Mouse (Mus musculus) embryo, embryonic 11 days (tissue): ENCODE measurements around the gene Slc24a3.

Experiments
- DNase-seq: peaks from one replicate; pipeline ENCODE4 v3.0.0-alpha.2; 2015

The Slc24a3 gene

DNA sequence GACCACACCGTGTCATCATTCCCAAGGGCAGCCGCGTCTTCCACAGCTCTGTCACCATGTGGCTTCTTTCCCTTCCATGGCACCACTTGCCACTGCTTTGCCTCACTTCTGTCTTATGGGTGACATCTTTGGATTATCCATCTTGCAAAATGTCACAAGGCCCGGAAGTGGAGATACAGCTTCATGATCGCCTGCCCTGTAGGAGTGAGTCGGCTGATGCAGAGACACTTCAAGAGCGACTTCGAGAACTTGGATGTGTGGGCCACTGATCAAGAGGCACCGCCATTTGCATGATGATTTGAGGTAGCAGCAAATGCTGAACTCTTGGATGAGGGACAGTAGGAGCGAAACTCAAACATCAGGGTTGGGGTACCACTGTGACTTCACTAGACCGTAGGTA is 46.0 kb downstream of the Slc24a3 start:
- no peak for DNase-seq

DNA sequence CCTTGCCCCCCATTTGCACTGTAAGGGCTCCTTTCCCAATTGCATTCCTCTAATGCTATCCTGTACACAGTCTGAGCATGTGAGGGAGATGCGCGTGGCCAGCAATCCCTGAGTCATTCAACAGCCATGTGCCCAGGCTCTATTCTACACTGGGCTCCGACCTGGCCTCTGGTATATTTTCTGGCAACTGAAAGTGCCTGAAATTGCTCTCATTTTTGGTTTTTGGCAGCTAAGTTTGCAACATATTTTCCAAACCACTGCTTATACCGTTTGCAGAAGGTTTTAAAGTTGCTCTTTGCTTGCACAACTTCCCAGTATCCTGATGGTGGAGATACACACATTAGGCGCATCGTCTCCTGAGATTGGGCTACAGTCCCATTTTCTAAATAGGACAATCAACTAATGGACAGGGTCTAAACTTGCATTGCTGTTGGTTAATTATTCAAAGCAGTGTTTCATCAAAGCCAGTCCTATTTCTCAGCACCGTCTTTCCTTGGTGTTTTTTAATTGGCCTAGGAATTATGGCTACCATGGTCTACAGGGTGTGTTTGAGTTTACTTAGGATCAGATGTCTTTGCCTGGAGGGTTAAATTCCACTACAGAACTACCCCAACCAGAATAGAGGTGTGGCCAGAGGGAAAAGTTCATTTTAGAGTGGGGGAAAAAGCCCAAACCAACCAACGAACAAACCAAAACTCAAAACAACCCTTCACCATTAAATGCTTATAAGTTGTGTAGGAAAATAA is 46.7 kb downstream of the Slc24a3 start:
- DNase-seq = no peak

DNA sequence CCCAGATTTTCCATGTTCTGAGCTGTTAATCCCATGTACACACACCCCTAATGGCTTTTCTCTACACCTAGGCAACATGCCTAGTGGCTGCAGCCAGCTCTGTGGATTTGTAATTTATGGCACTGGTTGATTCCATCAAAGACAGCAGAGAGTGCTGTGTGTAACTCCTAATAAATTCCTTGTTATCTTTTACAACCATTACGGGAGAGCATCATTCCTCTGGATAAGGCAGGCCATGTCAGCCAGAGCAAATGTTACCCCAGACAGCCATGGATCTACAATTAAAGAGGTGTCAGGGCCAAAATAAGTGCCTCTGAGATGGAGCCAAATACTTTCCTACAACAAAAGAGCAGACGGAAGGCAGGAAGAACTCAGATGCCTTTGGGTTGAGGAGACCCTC is 49.0 kb downstream of the Slc24a3 start:
- no peak for DNase-seq

DNA sequence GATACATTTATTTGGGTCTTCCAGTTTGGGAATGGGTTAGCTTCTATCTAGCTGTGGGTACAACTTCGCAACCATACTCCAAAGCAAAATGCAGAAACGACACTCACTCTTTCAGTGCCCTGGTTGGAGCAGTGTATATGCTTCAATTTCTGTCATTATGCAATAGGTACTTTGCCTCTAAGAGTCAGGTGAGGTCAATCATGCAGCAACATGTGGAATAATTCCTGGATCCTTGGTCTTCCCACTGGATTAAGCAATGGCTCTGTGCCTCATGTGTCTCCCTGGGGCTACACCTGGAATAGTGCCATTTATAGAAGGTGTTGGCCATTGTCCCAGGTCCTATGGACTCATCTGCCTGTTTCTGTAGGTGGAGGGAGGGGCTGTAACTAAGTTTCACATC is 49.9 kb downstream of the Slc24a3 start:
- DNase-seq = no peak

DNA sequence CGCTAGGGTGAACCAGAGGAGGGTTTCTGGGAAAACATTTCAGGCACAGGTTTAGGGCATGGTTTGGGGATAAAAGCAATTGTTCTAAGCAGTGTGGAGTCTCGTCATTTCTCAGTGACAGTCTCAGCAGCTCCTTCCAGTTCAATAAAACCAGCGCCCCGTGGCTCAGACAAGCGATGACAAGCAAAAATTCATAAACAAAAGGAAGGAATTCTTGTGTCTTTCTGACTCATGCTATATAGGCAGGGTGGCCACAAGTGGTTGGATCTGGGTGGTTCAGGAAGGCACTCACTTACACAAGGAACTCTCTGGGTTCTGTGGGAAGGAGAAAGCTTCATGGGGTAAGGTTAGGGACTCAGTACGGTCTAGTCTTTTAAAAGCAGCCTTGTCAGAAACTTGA is 51.7 kb downstream of the Slc24a3 start:
- DNase-seq = no peak

DNA sequence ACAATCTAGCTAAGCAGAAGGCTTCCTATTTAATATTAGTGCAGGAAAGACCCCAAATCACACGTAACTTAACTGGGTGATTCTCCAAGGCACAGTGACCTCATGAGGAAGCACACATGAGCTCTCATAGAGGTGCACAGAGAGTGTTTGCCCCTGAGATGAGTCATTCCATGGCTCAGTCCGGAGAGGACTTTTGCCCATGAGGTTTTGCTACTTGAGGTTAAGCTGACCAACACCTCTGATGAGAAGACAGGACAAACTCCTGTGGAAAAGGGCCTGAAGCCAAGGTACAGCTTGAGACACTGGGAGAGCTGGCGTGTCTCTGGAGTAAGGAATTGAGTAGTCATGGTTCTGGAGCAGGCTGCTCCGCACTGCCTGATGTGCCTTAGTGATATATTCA is 56.1 kb downstream of the Slc24a3 start:
- no peak for DNase-seq

DNA sequence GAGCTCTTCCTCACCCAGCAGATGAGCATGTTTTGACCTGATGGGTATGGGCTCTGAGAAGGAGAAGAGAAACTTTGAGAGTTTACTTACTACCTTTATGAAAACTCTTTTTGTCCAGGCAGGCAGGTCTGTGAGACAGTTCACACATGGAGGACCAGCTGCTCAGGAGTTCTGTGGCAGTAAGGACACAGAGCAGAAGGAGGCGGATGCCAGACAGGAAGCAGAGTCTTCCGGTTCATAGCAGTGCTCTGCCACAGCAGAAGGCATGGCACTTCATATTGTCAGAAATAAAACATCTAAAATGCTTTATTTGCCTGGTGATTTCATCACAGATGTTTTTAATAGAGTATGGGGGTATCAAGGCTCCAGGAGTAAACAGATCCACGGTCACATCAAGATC is 58.1 kb downstream of the Slc24a3 start:
- DNase-seq = no peak

DNA sequence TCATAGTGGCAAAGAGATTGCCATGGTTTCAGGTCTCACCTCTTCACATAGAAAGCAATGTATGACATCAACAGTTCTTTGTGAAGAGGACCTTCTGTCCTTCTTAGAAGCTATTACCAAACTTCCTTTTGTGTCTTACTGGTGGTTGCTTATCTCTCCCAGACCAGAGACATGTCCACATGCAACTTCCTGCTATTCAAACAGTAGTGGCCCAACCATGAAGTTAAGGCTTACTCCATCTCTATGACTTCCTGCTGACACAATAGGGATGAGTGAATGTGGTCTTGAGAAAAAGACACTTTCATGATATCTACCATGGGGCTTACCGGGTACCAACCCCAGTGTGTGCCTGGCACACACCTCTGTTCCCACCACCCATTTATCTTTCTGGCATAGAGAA is 58.5 kb downstream of the Slc24a3 start:
- no peak for DNase-seq

DNA sequence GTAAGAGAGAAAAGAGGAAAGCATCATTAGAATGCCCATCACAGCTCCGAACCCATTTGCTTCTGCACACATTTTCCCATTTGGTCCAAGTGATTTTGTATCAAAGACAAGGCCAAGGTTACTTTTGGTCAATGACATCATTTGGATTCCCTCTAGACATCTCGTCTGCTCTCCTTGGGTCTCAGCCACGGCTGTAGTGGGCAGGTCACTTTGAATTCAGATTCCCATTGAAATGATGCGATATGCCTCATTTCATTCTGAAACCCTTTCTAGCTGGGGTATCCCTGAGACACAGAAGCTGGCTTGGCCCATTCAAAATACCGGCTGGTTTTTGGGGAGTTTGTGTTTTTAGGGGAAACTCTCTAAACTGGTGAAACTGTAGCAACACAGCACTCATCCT is 59.8 kb downstream of the Slc24a3 start:
- no peak for DNase-seq

DNA sequence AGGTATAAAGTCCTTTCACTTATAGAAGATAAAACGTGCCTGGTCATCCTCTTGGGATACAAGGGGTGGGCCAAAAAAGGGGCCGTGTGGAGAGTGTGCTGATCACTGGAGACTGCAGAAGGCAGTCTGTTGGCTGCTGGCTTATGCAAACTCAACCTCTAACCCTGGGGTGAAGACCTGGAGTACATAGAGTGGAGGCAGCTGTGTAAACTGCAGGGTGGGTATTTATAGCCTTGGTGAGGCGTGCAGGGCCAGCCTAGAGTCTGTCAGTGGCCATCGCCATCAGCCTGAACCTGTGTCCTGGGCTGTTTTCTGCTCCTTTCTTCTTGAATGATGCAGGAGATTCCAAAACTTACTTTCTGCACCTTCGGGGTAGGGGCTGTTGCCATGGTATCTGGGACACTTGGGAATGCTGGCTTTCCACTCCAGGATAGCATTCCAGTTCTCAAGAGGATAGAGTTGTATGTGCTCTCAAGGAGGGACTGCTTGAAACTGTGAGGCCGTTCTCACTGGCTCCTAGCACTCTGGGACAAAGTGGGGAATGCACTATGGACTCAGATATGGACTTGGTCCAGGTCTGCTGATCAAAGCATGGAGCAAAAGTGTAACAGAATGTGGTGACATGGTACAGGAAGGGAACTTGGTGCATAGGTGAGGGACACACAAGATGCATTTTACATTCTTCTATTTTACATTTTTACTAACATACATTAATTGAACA is 65.4 kb downstream of the Slc24a3 start:
- DNase-seq = peak; percentile 63

DNA sequence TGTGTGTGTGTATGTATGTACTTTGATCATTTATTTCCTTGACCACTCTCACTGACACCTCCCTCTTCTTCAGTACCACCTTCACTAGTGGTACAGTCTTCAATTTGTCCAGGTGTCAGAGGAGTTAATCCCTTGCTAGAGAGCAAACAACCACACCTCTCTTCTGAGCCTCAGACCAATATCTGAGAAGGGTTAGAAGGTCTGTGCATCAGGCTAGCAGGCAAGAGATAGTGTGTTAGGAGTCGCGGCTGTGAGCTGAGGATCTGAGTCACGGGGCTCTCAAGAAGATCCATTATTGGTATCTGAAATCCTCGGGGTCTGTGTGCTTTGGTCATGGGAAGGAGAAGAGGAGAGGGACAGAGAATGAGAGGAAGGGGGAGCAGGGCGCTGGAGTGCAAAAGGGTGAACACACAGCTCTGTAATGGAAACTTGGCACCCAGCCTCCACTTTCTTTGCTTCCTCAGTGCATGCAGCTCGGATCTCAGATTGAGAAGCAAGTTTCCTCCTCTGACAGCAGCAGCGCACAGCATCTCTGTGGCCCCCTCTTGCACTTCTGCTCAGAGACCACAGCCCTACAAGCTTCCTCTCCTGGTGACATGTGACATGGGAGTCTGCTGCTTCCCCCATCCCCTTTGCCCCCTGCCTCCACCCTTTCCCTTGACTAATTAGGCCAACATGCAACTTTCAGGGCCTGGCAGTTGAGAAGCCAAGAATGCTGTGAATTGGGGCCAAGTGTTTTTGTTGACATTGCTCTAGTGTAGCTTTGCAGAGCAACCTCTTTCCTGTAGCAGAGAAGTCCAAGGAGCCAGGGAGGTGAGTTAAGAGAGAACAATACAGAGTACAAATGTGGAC is 66.2 kb downstream of the Slc24a3 start:
- no peak for DNase-seq

DNA sequence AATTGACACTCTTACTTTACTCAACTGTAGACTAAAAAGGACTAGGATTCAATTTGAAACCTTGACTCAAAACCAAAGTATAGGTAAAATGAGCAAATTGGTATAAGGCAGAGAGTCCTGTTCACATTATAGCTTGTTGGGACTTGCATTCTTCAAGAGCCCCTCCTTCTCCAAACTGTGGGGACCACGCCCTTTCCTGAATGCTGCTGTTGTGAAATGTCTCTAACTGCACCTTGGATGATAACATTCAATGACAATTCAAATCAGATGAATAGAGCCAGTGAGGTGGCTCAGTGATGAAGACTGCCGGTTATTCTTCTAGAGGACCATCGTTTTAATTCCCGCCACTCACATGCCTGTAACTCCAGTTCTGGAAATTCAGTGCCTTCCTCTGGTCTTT is 78.8 kb downstream of the Slc24a3 start:
- no peak for DNase-seq

DNA sequence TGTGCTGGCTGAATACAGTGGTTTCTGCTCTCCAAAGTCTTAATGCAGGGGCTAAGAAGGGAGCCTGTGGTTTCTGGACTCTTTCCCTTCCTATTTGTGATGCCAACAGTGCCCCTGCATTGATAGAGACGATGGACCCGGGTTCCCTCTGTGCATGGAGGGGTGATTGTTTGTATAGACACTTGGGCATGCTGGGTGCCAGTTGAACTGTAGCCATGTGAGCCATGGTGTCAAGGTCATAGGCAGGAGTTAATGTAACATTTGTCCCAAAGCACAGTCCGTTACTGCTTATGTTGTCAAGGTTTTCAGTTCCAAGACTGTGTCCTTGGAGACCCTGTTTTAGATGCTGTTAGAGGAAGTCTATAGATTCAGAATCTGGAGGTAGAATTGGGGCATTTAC is 80.6 kb downstream of the Slc24a3 start:
- no peak for DNase-seq

DNA sequence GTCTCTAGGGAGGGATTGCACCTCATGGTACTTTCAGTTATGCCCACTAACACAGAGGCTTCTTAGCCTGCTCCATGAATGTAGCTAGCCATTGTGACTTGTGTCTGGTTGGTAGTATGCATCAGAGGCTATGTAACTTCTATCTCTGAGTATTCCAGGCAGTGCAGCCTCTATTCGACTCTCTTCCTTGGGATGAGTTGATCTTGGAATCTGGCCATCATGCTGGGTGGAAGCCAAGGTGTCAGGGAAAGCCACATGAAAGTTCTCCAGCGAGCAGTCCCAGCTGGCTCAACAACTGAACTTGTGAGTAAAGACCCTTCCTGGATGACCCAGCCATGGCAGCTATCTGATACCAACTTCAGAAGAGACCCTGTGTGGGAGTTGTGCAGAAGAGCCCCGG is 89.8 kb downstream of the Slc24a3 start:
- no peak for DNase-seq

DNA sequence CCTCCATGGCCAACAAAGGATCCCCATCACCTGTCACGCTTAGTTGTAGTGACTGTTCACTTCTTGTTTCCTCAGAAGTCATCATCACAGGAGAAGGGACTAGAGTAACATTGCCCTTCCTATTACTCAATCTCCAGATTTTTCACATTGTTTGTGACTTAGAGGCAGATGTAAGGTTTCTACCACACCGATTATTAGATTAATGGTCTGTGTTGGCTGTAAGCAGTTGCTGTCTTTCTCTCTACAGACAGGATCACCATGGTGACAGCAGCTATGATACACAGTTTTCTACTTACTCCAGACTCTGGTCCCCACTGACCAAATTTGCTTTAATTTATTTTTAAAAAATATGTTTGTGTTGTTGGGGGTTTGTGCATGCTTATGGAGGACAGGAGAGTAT is 90.3 kb downstream of the Slc24a3 start:
- no peak for DNase-seq

DNA sequence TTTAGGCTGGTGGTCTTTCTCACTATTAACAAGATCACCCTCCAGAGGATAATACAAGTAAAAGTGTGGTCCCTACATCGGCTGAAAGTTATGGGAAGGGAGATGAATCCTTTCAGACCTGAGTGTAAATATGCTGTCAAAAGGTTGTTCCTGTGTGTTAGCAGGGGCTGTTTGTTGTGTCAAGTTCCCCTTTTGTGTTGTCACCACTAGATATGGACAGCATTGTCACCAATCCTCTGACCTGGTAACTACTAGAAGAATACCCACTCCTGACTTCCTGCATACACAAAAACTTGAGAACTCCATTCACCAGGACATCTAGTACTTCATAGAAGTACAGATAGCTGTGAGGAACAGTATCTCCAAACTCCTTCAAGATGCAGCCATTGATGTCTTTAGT is 93.0 kb downstream of the Slc24a3 start:
- no peak for DNase-seq

DNA sequence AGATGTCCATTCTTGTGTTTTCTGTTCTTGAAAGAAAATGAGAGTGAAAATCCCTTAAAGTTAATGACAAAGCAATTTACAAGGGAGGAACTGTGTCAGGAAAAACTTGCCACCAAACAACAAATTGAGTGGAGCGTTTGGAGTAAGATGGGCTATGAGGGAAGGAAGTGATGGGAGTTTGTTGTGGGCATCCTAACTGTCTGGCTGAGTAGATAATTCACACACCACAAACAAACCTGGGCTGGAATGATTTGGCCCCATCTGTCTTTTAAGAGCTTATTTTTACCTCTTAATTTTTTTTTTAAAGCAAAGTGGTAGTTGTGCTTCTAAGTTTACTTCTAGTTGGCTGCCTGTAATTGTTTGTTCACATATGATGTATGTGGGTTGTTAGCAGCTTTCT is 94.6 kb downstream of the Slc24a3 start:
- no peak for DNase-seq

DNA sequence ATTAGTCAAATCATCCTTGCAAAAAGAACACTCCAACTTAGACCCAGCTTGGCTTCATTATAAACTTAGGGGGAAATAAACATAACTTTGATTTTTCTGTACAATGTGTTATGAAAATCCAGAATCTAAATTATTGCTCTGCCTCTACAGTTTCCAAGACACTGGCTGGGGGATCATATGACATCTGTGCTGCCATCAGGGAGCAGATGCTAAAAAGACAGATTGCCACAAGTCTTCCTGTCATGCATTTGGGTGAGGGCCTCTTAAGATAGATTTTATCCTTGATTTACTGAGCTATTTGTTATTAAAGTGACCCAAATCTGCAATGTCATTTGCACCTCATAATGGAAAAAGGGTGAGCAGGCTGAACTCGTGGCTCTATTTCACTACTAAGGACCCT is 99.2 kb downstream of the Slc24a3 start:
- no peak for DNase-seq

DNA sequence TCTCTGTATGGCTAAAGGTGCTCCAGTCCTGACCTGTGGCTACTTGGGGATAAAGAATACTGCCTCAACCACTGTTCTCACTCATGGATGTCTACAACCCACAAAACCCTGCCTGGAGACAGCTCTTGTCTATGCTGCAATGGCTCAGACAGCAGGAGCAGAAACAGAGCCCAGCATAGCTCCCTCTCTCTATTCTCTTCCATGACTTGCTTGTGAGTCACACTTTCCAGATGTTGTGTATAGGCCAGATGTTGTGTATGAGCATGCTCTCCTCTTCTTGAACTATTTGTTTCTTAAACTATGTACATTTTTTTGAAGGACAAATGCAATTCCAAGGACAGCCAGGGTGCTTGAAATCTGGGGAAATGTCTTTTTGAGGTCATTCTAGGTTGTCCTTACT is 101.4 kb downstream of the Slc24a3 start:
- DNase-seq = no peak

DNA sequence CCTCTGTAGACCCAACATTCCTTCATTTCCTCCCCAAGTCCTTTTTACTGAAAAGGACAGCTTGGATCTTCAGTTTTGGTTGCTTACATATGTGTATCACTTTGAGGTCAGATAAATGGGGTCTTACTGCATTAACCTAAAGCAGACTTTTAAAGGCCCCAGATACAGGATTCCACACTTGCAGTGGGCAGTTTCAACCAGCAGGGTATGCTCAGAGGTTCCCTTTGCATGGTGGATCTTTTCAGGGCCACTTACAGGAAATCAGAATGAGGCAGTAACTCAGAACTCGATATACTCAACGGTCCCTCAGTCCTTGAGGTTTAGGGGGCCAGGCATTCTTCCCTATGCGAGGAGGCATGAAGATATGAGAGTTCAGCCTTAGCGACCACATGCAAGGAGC is 101.9 kb downstream of the Slc24a3 start:
- no peak for DNase-seq

DNA sequence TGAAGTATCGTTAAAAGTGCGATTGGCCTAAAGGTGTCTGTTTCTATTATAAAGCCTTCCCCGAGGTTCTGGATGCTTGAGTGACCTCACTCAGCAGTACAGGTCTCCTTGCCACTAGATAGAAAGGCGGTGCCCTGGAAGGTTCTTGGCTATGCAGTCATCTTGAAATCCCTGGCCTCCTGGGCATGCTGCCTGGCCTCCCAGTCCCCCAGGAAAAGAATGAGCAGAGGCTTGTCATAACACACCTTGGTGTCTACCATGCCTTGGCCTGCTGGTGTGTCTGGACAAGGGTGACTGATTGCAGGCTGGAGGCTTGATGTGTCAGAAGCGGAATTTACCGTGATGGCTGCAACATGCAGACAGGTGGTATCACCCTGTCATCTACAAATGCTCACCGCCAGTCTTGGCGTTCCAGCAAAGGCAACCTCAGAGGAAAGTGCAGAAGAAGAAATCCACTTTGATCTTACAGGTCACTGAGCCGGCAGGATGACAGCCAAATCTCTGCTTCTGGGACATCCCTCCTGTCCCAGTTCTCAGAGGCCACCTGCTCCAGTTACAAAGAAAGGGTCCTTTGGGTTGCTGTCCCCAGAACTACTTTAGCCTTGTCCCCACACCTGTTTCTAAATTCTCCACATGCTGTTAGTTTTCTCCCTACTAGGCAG is 106.6 kb downstream of the Slc24a3 start:
- DNase-seq = no peak

DNA sequence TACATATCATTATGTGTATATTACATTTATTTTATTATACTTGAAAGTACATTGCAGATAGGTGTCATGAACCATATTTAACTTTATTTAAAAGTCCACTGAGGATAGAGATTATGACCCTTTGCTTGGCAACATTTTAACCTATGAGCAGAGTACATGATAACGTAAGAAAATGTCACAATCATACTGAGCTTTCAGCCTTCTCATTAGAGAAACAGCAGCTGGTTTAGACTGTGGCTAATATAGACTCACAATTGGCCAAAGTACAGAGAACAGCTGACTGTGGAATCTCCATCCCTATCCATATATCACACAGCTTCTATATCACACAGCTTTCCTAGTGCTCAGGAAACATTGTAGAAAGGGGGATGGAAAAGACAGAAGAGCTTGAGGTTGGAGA is 111.8 kb downstream of the Slc24a3 start:
- no peak for DNase-seq

DNA sequence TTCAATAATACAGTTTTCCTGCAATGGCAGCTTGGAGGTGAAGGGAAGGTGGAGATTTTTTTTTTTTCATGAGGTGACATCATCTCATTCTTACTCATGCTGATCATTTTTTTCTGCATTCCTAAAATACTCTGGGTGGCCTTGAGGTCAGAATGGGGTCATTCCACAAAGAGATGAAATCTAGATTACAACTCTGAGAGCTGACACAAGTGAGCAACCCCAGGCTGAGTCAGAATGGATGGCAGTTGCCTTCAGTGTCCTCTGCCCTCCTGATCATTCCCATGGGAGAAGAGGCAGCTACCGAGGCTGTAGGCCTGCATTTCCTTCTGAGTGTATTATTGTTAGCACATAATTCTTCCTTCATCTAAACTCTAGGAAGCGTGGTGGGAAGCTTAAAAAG is 116.2 kb downstream of the Slc24a3 start:
- DNase-seq = no peak
